Mouse (Mus musculus) midbrain, embryonic 10.5 days (tissue): Measurements from ENCODE around the gene Hibadh. TPM values are rescaled to one million over a fixed set of nuclear protein-coding genes. Genes with fewer than 3 reads are reported as not detected.
A peak's percentile ranks its signal among the peaks of the same experiment; 100 is the strongest.

Experiments used
- DNase-seq: peaks from one replicate; pipeline ENCODE4 v3.0.0-alpha.2; 2017; ENCODE audit warnings: low spot score
- H3K27ac ChIP-seq: fragments of 300-500 bp; sonication (generic); replicated peaks from 2 replicates; pipeline ENCODE4 v1.5.1; 2016; ENCODE audit warnings: mild to moderate bottlenecking
- H3K27me3 ChIP-seq: fragments of 300-500 bp; sonication (generic); 2 replicates; pipeline ENCODE4 v1.6.1; 2016; ENCODE audit warnings: low read depth, mild to moderate bottlenecking; ENCODE audit not compliant: poor library complexity, severe bottlenecking
- H3K36me3 ChIP-seq: fragments of 300-500 bp; sonication (generic); 2 replicates; pipeline ENCODE4 v1.6.1; 2016; ENCODE audit warnings: mild to moderate bottlenecking, moderate library complexity
- H3K4me1 ChIP-seq: fragments of 300-500 bp; sonication (generic); 2 replicates; pipeline ENCODE4 v1.6.1; 2016
- H3K4me3 ChIP-seq: fragments of 300-500 bp; sonication (generic); 2 replicates; pipeline ENCODE4 v1.5.1; 2016; ENCODE audit warnings: mild to moderate bottlenecking, moderate library complexity
- H3K9me3 ChIP-seq: fragments of 300-500 bp; sonication (generic); replicated peaks from 2 replicates; pipeline ENCODE4 v1.6.1; 2016; ENCODE audit warnings: mild to moderate bottlenecking
- WGBS: fragments of 180-500 bp; shearing (Covaris S2); methylation state at CpG from one replicate; pipeline ENCODE4 v1.1.7; 2016; 5-methylcytosine and 5-hydroxymethylcytosine counted together
- polyA plus RNA-seq: library from polyadenylated mRNA; unstranded; fragments of >200 nt; fragmentation: Nextera tagmentation; extraction: Ambion mirVana; gene quantifications from 2 replicates; pipeline ENCODE4 v1.2.1, GENCODE M21; 2016

Gene Hibadh
- polyA plus RNA-seq, 1 experiment from 2014 or later, result 83.2 TPM

GRCm38 (mm10) chr6:52586564-52586963 lies 53.6 kb downstream of the Hibadh start:
- no peak overlapping the region for H3K27ac ChIP-seq

DNA sequence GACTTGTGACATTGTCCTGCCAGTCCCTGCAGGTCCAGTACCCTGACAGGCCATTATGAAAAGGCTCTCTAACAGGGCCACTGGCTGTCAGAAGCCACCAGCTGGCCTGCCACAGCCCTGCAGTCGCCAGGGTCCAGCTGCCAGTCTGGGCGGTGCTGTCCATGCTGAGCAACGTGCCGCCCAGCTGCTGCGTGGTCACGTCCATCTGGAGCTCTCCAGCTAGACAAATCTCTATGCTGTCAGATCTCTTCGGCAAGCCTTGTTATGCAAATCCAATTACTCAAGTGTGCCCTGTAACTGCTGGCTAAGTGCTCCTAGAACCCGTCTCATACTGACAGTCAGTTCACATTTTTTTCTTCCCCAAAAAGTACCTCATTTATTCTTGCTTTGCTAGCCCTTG lies 55.8 kb downstream of the Hibadh start:
- H3K27ac ChIP-seq, result peak overlapping the region; percentile 52; the same call in 1 of the 2 replicates
- H3K36me3 ChIP-seq, result peaks cover 14% of the 10 kb centered on the region
- H3K27me3 ChIP-seq, result no peaks in the 10 kb centered on the region

More at GRCm38 (mm10) chr6:52586564-52586963, 53.6 kb downstream of the Hibadh start:
- no peak for DNase-seq
- Histone ChIP-seq H3K9me3 (no peaks in the 10 kb centered on the region), H3K36me3 (peaks cover 14% of the 10 kb centered on the region), H3K27me3 (no peaks in the 10 kb centered on the region), H3K4me3 (no peak overlapping the region), H3K4me1 (peaks cover 20% of the 10 kb centered on the region)

DNA sequence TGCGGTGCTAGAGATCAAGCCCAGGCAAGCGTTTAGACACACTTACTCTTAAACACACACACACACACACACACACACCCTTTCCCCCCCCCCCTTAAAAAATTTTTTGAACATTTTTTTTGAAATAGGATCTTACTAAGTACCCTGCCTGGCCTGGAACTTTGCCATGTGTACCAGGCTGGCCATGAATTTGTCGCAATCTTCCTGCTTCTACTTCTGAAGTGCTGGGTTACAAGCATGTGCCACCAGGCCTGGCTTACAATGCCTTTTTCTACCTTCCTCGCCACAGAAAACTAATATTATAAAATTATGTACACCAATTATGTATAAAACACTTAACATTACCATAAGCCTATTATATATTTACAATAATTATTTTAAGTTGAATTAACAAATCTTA lies 59.1 kb downstream of the Hibadh start:
- H3K4me1 ChIP-seq, result peaks cover 20% of the 10 kb centered on the region
- no peaks in the 10 kb centered on the region for H3K36me3 ChIP-seq
- WGBS, result 89% methylated on average over 4 of the region's 4 CpGs
- H3K4me3 ChIP-seq, result no peak overlapping the region
- H3K27ac ChIP-seq, result no peak overlapping the region
- no peak for DNase-seq
- H3K9me3 ChIP-seq, result no peaks in the 10 kb centered on the region
- H3K27me3 ChIP-seq, result no peaks in the 10 kb centered on the region

More for the DNA sequence above, 55.8 kb downstream of the Hibadh start:
- 15% methylated on average over 8 of the region's 8 CpGs for WGBS
- Histone ChIP-seq H3K4me1 (peaks cover 20% of the 10 kb centered on the region), H3K9me3 (no peaks in the 10 kb centered on the region), H3K4me3 (peak overlapping the region; percentile 9; the same call in 1 of the 2 replicates)
- peak; percentile 78 for DNase-seq

- H3K9me3 ChIP-seq, result no peaks in the 10 kb centered on the region
- no peak overlapping the region for H3K4me3 ChIP-seq
- no peak overlapping the region for H3K27ac ChIP-seq
- DNase-seq, result no peak
- no peaks in the 10 kb centered on the region for H3K4me1 ChIP-seq
- no peaks in the 10 kb centered on the region for H3K27me3 ChIP-seq
- H3K36me3 ChIP-seq, result no peaks in the 10 kb centered on the region
- 72% methylated on average over 2 of the region's 2 CpGs for WGBS
Observed at GRCm38 (mm10) chr6:52578322-52578721, 61.9 kb downstream of the Hibadh start.

DNA sequence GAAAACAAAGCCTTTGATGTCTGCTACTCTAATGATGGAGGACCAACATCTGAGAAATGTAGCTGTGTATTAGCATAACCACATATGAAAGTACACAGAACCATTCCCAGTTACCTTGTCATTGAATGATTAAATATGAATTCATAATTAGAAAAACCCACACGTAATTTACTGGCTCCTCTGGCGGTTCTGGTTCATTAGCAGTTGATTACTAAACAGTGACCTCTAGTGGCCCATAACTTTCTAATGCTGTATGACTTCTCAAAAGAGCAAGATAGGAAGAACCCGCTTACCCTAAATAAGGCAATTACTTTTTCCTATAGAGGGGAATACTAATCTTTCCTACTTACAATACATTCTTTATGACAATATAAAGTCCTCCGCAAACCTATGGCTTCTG lies 62.9 kb downstream of the Hibadh start:
- DNase-seq, result no peak
- no peak overlapping the region for H3K4me3 ChIP-seq
- WGBS, result 37% methylated on average over 4 of the region's 4 CpGs
- no peak overlapping the region for H3K27ac ChIP-seq
- 0 out of 2 replicates have a peak, but pooled peaks cover 2% of the 10 kb centered on the region for H3K36me3 ChIP-seq
- H3K4me1 ChIP-seq, result no peaks in the 10 kb centered on the region
- no peaks in the 10 kb centered on the region for H3K27me3 ChIP-seq
- no peaks in the 10 kb centered on the region for H3K9me3 ChIP-seq

- peaks cover 14% of the 10 kb centered on the region; the same call in 1 of the 2 replicates for H3K4me1 ChIP-seq
- no peaks in the 10 kb centered on the region for H3K27me3 ChIP-seq
- H3K27ac ChIP-seq, result no peak overlapping the region
- no peaks in the 10 kb centered on the region for H3K9me3 ChIP-seq
- H3K4me3 ChIP-seq, result no peak overlapping the region
- peaks cover 7% of the 10 kb centered on the region; the same call in 1 of the 2 replicates for H3K36me3 ChIP-seq
- DNase-seq, result no peak
- 95% methylated on average over 6 of the region's 6 CpGs for WGBS
Observed at GRCm38 (mm10) chr6:52568706-52569105, 71.5 kb downstream of the Hibadh start.

DNA sequence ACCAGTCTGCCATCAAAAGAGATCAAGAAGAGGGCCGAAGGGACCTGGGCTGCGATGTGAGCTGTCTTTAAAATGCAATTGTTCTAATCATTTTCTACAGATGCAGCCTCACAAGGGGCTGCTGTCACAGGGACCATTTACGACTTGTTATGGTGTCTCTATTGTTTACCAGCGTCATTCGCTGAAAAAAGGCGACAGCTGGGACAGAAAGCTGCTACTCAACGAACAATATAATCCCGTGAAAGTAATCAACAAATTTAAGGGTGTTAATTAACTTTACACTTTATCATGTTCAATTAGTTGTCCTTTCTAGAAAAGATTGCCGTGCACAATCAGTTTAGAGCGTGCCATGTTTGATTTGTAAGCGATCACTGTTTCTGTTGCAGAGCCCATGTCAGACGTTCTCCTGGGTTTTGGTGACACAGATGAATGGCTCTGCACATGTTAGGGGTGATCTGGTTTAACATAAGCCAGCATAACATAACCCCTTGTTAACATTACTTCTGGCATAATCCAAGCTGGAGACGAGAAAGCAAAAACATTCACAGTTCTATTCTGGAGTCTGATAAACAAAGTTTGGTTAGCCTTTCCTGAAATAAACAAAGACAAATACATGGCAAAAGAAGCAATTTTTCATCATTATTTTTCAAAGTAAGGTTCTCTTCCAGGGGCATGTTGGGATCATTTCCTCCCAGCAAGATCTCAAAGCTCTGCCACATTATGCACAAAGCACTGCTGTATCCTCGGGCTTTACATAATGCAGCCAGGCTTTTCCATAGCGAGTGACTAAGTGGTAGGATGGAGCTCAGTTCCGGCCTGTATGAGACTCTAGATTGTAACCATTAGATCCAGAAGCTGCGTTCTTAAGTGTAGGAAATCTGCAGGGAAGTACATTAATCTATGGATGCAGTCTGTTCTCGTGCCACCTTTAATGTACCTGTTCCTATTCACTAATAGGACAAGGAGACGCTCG lies 72.6 kb downstream of the Hibadh start:
- no peak for DNase-seq
- WGBS, result 75% methylated on average over 20 of the region's 20 CpGs

GRCm38 (mm10) chr6:52565210-52565609 lies 75.0 kb downstream of the Hibadh start:
- Histone ChIP-seq H3K9me3 (no peaks in the 10 kb centered on the region), H3K27ac (no peak overlapping the region), H3K4me1 (peaks cover 14% of the 10 kb centered on the region; the same call in 1 of the 2 replicates), H3K36me3 (no peaks in the 10 kb centered on the region), H3K4me3 (no peak overlapping the region), H3K27me3 (no peaks in the 10 kb centered on the region)
- no peak for DNase-seq
- WGBS, result 66% methylated on average over 5 of the region's 5 CpGs

More for the DNA sequence above, 72.6 kb downstream of the Hibadh start:
- H3K4me1 ChIP-seq, result peaks cover 14% of the 10 kb centered on the region; the same call in 1 of the 2 replicates
- peaks cover 5% of the 10 kb centered on the region; the same call in 1 of the 2 replicates for H3K36me3 ChIP-seq
- H3K27me3 ChIP-seq, result no peaks in the 10 kb centered on the region
- no peak overlapping the region for H3K4me3 ChIP-seq
- H3K9me3 ChIP-seq, result no peaks in the 10 kb centered on the region
- no peak overlapping the region for H3K27ac ChIP-seq

DNA sequence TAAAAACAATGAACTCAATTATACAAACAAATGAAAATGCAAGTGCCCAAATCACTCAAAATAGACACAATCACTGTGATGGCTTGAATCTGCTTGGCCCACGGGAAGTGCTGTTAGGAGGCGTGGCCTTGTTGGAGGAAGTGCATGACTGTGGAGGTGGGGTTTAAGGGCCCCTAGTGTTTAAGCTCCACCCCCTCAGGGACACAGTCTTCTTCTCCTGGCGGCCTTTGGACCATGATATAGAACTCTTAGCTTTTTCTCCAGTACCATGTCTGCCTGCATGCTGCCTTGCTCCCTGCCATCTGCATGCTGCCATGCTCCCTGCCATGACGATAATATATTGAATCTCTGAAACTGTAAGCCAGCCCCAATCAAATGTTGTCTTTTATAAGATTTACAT lies 77.2 kb downstream of the Hibadh start:
- H3K27me3 ChIP-seq, result no peaks in the 10 kb centered on the region
- no peak overlapping the region for H3K27ac ChIP-seq
- H3K4me1 ChIP-seq, result peaks cover 14% of the 10 kb centered on the region; the same call in 1 of the 2 replicates
- no peak for DNase-seq
- no peak overlapping the region for H3K4me3 ChIP-seq
- no peaks in the 10 kb centered on the region for H3K9me3 ChIP-seq
- WGBS, result 92% methylated on average over 4 of the region's 4 CpGs
- no peaks in the 10 kb centered on the region for H3K36me3 ChIP-seq

DNA sequence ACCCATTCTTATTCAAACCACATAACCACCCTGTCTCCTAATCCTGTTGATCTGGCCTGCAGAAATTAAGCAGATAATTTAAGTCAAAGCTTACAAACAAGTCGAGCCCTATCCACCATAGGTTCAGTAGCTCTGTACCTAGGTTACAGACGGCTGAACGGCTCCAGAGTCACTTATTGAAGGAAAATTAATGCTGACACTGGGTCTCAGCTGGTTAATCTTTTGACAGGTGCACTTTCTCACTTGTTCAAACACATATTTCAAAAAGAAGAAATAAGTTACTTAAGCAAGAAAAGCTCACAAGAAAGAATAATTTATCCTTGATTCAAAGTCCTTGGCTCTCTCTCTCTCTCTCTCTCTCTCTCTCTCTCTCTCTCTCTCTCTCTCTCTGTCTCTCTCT lies 81.1 kb downstream of the Hibadh start:
- Histone ChIP-seq H3K36me3 (no peaks in the 10 kb centered on the region), H3K4me3 (no peak overlapping the region), H3K27me3 (no peaks in the 10 kb centered on the region), H3K4me1 (no peaks in the 10 kb centered on the region), H3K9me3 (no peaks in the 10 kb centered on the region), H3K27ac (no peak overlapping the region)
- 90% methylated on average over 3 of the region's 3 CpGs for WGBS
- DNase-seq, result no peak

DNA sequence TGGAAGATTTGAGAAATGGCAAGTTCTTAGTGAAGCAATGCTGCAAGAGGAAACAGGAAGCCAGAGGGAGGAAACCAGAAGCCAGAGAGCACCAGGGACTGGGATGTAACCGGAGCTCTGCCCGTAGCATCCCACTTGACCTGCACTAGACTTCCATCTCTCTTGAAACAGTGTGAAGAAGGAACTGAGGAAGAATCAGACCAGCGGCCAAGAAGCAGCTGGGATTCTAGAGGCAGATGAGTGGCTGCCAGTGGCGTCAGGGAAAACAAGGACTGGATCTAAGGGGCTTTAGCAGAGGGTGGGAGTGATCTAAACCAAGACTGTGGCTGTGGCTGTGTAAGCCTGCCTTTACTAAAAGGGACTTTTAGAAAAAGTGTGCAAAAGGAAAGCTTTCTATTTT lies 95.8 kb downstream of the Hibadh start:
- Histone ChIP-seq H3K36me3 (peaks cover 31% of the 10 kb centered on the region), H3K4me1 (peaks cover 13% of the 10 kb centered on the region), H3K27ac (no peak overlapping the region), H3K4me3 (no peak overlapping the region), H3K9me3 (no peaks in the 10 kb centered on the region), H3K27me3 (no peaks in the 10 kb centered on the region)
- no peak for DNase-seq
- WGBS, result 65% methylated on average over 4 of the region's 4 CpGs

- peaks cover 14% of the 10 kb centered on the region for H3K4me1 ChIP-seq
- DNase-seq, result no peak
- H3K36me3 ChIP-seq, result peaks cover 32% of the 10 kb centered on the region
- H3K9me3 ChIP-seq, result peaks cover 3% of the 10 kb centered on the region; the same call in 1 of the 2 replicates
- H3K27me3 ChIP-seq, result no peaks in the 10 kb centered on the region
- 87% methylated on average over 5 of the region's 5 CpGs for WGBS
- no peak overlapping the region for H3K27ac ChIP-seq
- H3K4me3 ChIP-seq, result no peak overlapping the region
Observed at GRCm38 (mm10) chr6:52542464-52542863, 97.7 kb downstream of the Hibadh start.

DNA sequence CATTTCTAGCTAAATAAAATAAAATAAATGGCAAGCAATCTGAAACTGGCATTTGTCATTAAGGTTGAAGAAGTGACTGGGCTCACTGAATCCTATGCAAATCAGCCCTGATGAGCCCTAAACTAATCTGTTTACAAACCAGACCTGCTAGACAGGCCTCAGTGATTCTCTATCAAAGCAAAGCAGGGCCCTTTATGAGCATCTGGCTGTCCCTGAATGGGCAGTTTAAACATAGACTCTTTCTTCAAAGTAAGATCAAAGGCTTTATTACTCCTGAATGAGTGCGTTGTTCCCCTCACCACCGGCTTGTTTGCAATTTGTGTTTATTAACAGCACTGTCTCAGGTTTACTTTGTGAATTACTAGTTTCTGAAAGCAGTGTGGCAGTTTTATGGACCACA lies 100.3 kb downstream of the Hibadh start:
- WGBS, result 23% methylated on average over 2 of the region's 2 CpGs
- H3K27ac ChIP-seq, result no peak overlapping the region

More for the DNA sequence above, 100.3 kb downstream of the Hibadh start:
- peaks cover 14% of the 10 kb centered on the region for H3K9me3 ChIP-seq
- peaks cover 14% of the 10 kb centered on the region for H3K4me1 ChIP-seq
- DNase-seq, result no peak
- no peak overlapping the region for H3K4me3 ChIP-seq
- H3K27me3 ChIP-seq, result no peaks in the 10 kb centered on the region
- H3K36me3 ChIP-seq, result peaks cover 20% of the 10 kb centered on the region
